Mouse (Mus musculus) G1E (cell line): ENCODE measurements around the gene Prkar2a. TPM values are rescaled to one million over a fixed set of nuclear protein-coding genes. Genes with fewer than 3 reads are reported as not detected.
A peak's percentile ranks its signal among the peaks of the same experiment; 100 is the strongest.

Experiments
- ATAC-seq: 2 replicates; pipeline ENCODE4 v1.8.0; 2016; ENCODE audit warnings: mild to moderate bottlenecking; ENCODE audit not compliant: insufficient number of reproducible peaks, poor library complexity, low FRiP score, severe bottlenecking; ENCODE audit errors: extremely low read depth
- DNase-seq: peaks from one replicate; pipeline ENCODE4 v3.0.0; 2012; ENCODE audit warnings: low spot score
- H3K27me3 ChIP-seq: 2 replicates; pipeline ENCODE4 v1.6.1; 2012; ENCODE audit warnings: mild to moderate bottlenecking, low read length, inconsistent platforms; ENCODE audit not compliant: insufficient read depth
- H3K36me3 ChIP-seq: replicated peaks from 2 replicates; pipeline ENCODE3; 2012; ENCODE audit warnings: mild to moderate bottlenecking, inconsistent platforms
- H3K4me1 ChIP-seq: 2 replicates; pipeline ENCODE4 v1.6.1; 2012; ENCODE audit warnings: low read depth, low read length, inconsistent platforms, mixed read lengths; ENCODE audit not compliant: insufficient read depth
- H3K4me3 ChIP-seq: 2 replicates; pipeline ENCODE4 v1.5.1; 2012; ENCODE audit warnings: low read depth, mild to moderate bottlenecking, inconsistent platforms, low read length, moderate library complexity, mixed read lengths
- H3K9me3 ChIP-seq: replicated peaks from 2 replicates; pipeline ENCODE4 v1.6.1; 2012; ENCODE audit warnings: inconsistent platforms
- CTCF ChIP-seq: IDR thresholded peaks from 2 replicates; pipeline ENCODE4 v1.5.1; 2012; ENCODE audit warnings: low read depth, low read length, inconsistent platforms, mixed read lengths
- GATA1 ChIP-seq: IDR thresholded peaks from 2 replicates; pipeline ENCODE4 v1.6.1; 2012; ENCODE audit warnings: borderline replicate concordance, low read length, inconsistent platforms, mixed read lengths
- GATA2 ChIP-seq: IDR thresholded peaks from 2 replicates; pipeline ENCODE4 v1.6.1; 2012; ENCODE audit warnings: low read depth, low read length, inconsistent platforms, borderline replicate concordance
- POLR2AphosphoS5 ChIP-seq: IDR thresholded peaks from 2 replicates; pipeline ENCODE4 v1.6.1; 2012; ENCODE audit warnings: low read depth, low read length, inconsistent platforms; ENCODE audit not compliant: insufficient replicate concordance
- TAL1 ChIP-seq: conservative IDR thresholded peaks from 2 replicates; pipeline ENCODE4 v1.6.1; 2012; ENCODE audit warnings: low read depth, low read length, inconsistent platforms, mixed read lengths
- polyA plus RNA-seq: library from polyadenylated mRNA; stranded (reverse); fragments of >175 nt; gene quantifications from 2 replicates; pipeline ENCODE4 v1.2.3, GENCODE M21; 2012
- total RNA-seq, 2 experiments: library from RNA; stranded (forward) in 1 of 2; stranded (reverse) in 1 of 2; fragments of 200-1000 nt in 1 of 2; fragments of >200 nt in 1 of 2; fragmentation: Nextera tagmentation in 1 of 2; gene quantifications; 2 replicates each; pipeline ENCODE4 v1.2.3; 2014 to 2017

The Prkar2a gene
- total and polyA plus RNA-seq, 3 experiments: 0.38 TPM; not detected in 2

DNA sequence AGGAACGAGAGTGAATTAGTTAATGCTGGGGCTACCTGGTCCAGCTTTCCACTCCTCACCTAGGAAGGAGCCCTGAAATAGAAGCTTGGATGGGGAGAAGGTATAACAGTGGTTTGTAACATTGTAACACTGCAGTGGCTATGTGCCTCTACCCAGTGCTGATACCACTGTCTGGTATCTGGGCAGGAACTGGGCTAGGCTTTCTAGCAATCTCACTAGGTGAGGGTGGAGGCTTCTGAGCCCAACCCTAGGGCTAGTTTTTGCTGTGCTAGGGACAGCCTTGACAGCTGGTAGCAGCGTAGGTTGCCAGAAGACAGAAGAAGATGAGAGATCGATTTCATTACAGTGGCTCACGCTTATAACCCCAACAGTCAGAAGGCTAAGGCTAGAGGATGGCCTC lies 87.5 kb downstream of the Prkar2a start:
- H3K4me1 ChIP-seq: peaks cover 19% of the 10 kb centered on the region
- no peaks in the 10 kb centered on the region for H3K9me3 ChIP-seq
- TF ChIP-seq POLR2AphosphoS5: no peak
- TF ChIP-seq GATA2: no peak
- TF ChIP-seq TAL1: no peak
- no peak for TF ChIP-seq CTCF
- no peak for TF ChIP-seq GATA1
- H3K36me3 ChIP-seq: no peaks in the 10 kb centered on the region
- H3K4me3 ChIP-seq: no peak overlapping the region
- H3K27me3 ChIP-seq: peaks cover 13% of the 10 kb centered on the region
- ATAC-seq (no peak), DNase-seq (no peak)

DNA sequence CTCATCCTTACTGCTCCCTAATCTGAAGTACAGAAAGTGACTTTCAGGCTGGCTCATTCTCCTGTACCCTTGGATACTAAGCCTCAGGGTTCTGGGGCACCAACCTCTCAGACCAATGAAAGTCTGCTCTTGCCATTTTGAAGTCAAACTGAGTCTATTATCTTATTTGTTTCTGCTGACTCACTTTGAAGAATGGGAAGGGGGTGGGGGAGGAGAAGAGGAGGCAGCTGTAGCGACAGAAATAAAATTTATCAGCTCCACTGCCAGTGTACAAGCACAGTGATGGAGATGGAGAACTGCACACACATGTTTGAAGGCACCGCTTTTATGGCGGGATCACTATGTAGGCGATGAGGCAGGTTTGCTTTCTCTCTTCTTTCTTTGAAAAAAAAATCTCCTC lies 88.2 kb downstream of the Prkar2a start:
- Histone ChIP-seq H3K36me3 (no peaks in the 10 kb centered on the region), H3K4me1 (peaks cover 25% of the 10 kb centered on the region), H3K4me3 (no peak overlapping the region), H3K27me3 (peaks cover 11% of the 10 kb centered on the region), H3K9me3 (no peaks in the 10 kb centered on the region)
- TF ChIP-seq GATA2 (no peak), TAL1 (no peak), POLR2AphosphoS5 (no peak), GATA1 (no peak), CTCF (no peak)
- no peak for DNase-seq
- no peak for ATAC-seq

DNA sequence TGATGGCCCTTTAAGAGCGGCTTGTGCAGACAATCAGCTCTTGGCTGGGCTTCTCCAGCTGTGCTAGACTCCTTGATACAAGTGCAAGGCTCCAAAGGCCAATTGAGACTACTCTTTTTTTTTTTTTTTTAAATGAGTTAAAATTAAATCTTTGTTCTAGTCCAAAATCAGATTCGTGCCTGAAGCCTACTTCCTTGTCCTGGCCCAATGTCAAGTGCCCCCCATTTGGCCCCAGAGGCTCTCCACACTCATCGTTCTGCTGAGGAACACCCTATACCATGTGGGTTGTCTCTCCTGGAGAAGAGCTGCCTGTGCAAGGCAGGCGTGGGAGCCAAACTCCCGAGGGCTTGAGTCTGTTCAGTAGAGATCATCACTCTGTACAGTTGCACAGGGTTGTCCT lies 91.8 kb downstream of the Prkar2a start:
- Histone ChIP-seq H3K4me3 (no peak overlapping the region), H3K36me3 (peaks cover 6% of the 10 kb centered on the region)

DNA sequence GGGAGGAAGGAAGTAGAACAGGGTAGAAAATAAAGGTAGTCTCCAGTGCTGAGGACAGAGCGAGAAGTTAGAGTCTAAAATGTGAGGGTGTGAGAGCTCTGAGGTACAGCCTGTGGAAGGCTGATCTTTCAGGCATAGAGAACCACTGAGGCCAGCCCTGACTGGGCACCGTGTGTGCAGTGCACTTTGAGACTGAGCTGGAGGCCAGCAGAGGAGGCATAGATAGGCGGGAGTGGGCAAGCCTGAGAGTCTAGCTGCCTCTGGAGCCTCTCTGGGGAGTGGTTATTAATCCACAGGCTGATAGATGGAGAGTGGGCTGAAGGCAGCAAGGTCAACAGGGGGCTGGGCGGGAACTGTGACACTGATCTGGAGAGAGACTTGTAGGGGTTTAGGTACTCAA lies 92.8 kb downstream of the Prkar2a start:
- Histone ChIP-seq H3K9me3 (no peaks in the 10 kb centered on the region), H3K27me3 (peaks cover 3% of the 10 kb centered on the region), H3K4me1 (peaks cover 39% of the 10 kb centered on the region), H3K4me3 (no peak overlapping the region), H3K36me3 (peaks cover 15% of the 10 kb centered on the region)
- ATAC-seq: no peak
- DNase-seq: no peak
- TF ChIP-seq GATA2 (no peak), CTCF (no peak), GATA1 (no peak), TAL1 (no peak), POLR2AphosphoS5 (no peak)

More for the DNA sequence above, 91.8 kb downstream of the Prkar2a start:
- TF ChIP-seq GATA1: no peak
- no peak for TF ChIP-seq POLR2AphosphoS5
- no peak for TF ChIP-seq TAL1
- no peak for TF ChIP-seq GATA2
- DNase-seq (no peak), ATAC-seq (no peak)
- Histone ChIP-seq H3K9me3 (no peaks in the 10 kb centered on the region), H3K4me1 (peaks cover 39% of the 10 kb centered on the region), H3K27me3 (peaks cover 3% of the 10 kb centered on the region)

DNA sequence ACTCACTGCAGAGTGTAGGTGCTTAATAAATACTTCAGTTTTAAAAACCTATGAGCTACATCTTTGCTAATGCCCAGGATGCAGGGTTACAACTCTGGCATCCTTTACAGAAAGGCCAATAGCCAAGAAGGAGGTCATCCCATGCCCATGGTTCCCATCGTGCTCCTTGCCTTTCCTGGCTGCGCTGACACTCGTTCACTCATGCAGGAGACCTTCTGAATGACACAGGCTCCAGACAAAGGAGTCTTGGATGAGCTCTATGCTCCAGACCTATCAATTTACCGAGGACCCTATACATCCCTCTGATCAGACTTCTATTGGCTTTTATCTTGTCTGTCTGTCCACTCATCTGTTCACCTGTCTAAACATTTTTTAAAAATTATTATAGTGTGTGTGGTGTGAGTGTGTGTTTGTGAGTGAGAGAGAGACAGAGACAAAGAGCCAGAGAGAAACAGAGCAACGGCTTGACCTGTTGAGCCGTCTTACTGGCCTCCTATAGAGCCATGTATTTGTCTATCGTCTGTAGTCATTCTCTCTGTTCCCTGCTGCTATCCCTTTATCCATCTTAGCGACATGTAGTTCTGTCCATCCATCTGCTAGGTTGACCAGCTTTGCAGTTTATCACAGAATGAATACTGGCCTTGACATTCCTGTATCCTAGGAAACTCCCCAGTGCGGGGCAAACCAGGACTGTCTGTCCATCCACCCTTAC lies 93.9 kb downstream of the Prkar2a start:
- Histone ChIP-seq H3K4me1 (peaks cover 40% of the 10 kb centered on the region), H3K4me3 (peak overlapping the region; percentile 80), H3K36me3 (peaks cover 24% of the 10 kb centered on the region), H3K9me3 (no peaks in the 10 kb centered on the region), H3K27me3 (peaks cover 3% of the 10 kb centered on the region)
- TF ChIP-seq POLR2AphosphoS5 (no peak), GATA1 (no peak)
- ATAC-seq (no peak), DNase-seq (no peak)

DNA sequence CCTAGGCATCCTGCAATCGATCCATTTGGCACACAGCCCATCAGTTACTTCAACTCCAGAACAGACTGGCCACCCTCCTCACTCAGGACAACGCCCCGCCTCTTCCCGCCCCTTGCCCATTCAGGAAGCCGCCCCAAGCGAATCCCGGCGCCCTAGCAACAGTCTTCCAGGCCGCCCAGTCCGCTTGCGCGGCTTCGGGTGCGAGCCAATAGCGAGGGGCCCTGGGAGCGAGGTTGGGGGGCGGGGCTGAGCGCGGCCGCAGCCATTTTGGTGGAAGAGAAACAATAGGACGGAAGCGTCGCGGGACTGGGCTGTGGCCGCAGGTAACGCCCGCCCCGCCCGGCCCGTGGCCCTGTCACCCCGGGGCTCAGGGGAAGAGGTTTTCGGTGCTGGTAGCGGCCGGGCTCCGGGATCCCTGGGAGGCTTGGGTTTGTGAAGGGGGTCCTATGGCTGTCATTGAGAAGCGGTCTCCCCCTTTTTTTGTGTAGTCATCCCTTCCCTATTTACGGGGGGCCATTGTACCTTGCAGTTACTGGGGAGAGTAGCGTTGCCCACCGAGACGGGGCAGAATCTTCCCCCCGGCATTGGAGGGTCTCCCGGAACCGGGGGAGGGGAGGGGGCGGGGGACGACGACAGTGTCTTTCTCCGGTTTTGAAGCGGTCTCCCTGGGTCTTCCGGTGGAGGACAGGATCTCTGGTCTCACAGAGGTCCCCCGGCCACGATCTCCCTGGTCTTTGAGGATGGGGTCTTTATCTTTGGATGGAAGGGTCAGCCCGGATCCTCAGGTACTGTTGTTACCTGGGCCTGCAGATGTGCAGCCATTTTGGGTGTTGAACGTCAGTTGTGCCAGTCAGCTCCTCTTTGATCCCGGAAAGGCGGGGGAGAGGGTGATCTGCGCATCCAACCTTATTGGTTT lies 94.7 kb downstream of the Prkar2a start, which contains the start of gene Ip6k2:
Ip6k2 (plus strand) TSS at position 249 of the 916 bp plus-strand sequence.
- TF ChIP-seq GATA2 (no peak), POLR2AphosphoS5 (no peak), GATA1 (no peak), TAL1 (no peak), CTCF (no peak)
- peaks cover 3% of the 10 kb centered on the region for H3K27me3 ChIP-seq
- H3K9me3 ChIP-seq: no peaks in the 10 kb centered on the region
- ATAC-seq: peak; percentile 99
- peak within 1 kb of the TSS; percentile 80 for H3K4me3 ChIP-seq
- peaks cover 48% of the 10 kb centered on the region for H3K4me1 ChIP-seq
- H3K36me3 ChIP-seq: peaks cover 32% of the 10 kb centered on the region
- peak; percentile 97 for DNase-seq
